Mouse (Mus musculus): Measurements from ENCODE around the gene Pde4dip.

- TF ChIP-seq POLR2A (IDR thresholded peaks at IDR 0.05; ENCODE audit: low read depth, low read length) (peak; percentile 62), CTCF (conservative IDR thresholded peaks at IDR 0.05; ENCODE audit: insufficient read depth, insufficient read length, low read depth, low read length) (no peak)
Measured at GRCm38 (mm10) chr3:97900516-97901490, 12.3 kb upstream of the Pde4dip start, which contains the start of gene Sec22b.
